Mouse (Mus musculus): ENCODE measurements around the gene Zkscan1. TPM values are rescaled to one million over a fixed set of nuclear protein-coding genes. Genes with fewer than 3 reads are reported as not detected.

Gene Zkscan1
- polyA plus RNA-seq, 2 experiments: 2.2 to 4.9 TPM

DNA sequence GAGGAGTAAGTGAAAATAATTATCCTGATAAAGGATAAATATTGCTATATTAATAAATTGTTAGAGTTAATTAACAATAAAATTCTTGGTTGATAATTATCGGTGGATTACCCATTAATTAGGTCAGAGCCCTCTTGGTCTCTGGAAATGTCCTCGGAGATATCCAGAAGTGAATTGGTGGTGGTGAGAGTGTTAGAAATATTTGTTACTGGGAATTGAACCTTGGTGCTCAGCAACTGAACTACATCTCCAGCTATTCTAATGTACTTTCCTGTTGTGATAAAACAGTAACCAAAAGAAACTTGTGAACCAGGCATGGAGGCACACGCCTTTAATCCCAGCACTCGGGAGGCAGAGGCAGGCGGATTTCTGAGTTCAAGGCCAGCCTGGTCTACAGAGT lies 4.4 kb upstream of the Zkscan1 start:
- H3K4me1 ChIP-seq (replicated peaks; ENCODE audit: control insufficient read depth in 2 of 2, insufficient read depth in 2 of 2, low read length in 1 of 2): peaks cover 9 to 13% of the 10 kb centered on the region in 2 experiments
- DNase-seq (ENCODE audit: low read depth in 3 of 3, low spot score in 3 of 3) (no peak), ATAC-seq (ENCODE audit: insufficient read depth) (no peak)
- TF ChIP-seq EP300 (IDR thresholded peaks at IDR 0.05; ENCODE audit: low read depth): no peak
- no peak for TF ChIP-seq CTCF (IDR thresholded peaks at IDR 0.05; ENCODE audit: low read depth)
- H3K9me3 ChIP-seq (ENCODE audit: control insufficient read depth, low read length): no peaks in the 10 kb centered on the region
- WGBS (ENCODE audit: insufficient replicate concordance): 74% methylated on average over 5 of the region's 5 CpGs
- no peak overlapping the region for H3K9ac ChIP-seq (replicated peaks)
- no peaks in the 10 kb centered on the region for H3K27me3 ChIP-seq (ENCODE audit: control insufficient read depth, insufficient read depth, low read length)
- H3K27ac ChIP-seq: no peak overlapping the region
- no peaks in the 10 kb centered on the region for H3K36me3 ChIP-seq (replicated peaks; ENCODE audit: control insufficient read depth, insufficient read depth, low read depth)
- H3K4me3 ChIP-seq (ENCODE audit: insufficient read depth in 1 of 2, low read depth in 2 of 2, low read length in 2 of 2): no peak overlapping the region
- H3K4me2 ChIP-seq (ENCODE audit: low read depth): no peak overlapping the region

DNA sequence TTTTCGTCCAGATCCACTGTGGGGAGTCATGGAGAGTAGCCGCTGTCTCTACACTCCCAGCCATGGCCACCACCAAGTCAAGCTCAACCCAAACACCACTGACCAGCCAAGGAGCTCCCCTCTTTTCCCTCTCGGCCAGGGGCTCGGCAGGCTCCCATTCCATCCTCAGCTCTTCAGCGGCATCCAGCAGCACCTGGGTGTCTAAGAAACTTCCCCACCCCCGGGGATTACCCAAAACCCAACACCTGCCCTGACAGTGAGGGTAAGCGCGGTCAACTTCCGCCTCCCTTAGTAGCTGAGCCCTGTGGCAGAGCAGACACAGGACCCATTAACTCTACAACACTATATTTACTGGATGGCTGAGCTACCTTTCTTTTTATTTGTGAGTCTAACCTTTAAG lies 3.4 kb upstream of the Zkscan1 start:
- Histone ChIP-seq H3K4me1 (replicated peaks; ENCODE audit: control insufficient read depth in 2 of 2, insufficient read depth in 2 of 2, low read length in 1 of 2) (peaks cover 9 to 13% of the 10 kb centered on the region in 2 experiments), H3K36me3 (replicated peaks; ENCODE audit: control insufficient read depth, insufficient read depth, low read depth) (no peaks in the 10 kb centered on the region), H3K27ac (no peak overlapping the region), H3K4me3 (ENCODE audit: insufficient read depth in 1 of 2, low read depth in 2 of 2, low read length in 2 of 2) (no peak overlapping the region), H3K9me3 (ENCODE audit: control insufficient read depth, low read length) (no peaks in the 10 kb centered on the region), H3K27me3 (ENCODE audit: control insufficient read depth, insufficient read depth, low read length) (no peaks in the 10 kb centered on the region), H3K9ac (replicated peaks) (no peak overlapping the region), H3K4me2 (ENCODE audit: low read depth) (no peak overlapping the region)
- WGBS (ENCODE audit: insufficient replicate concordance): 71% methylated on average over 9 of the region's 9 CpGs
- no peak for ATAC-seq (ENCODE audit: insufficient read depth)
- TF ChIP-seq EP300 (IDR thresholded peaks at IDR 0.05; ENCODE audit: low read depth) (no peak), CTCF (IDR thresholded peaks at IDR 0.05; ENCODE audit: low read depth) (no peak)
- no peak for DNase-seq (ENCODE audit: low read depth in 3 of 3, low spot score in 3 of 3)

- no peaks in the 10 kb centered on the region for H3K9me3 ChIP-seq (ENCODE audit: control insufficient read depth, low read length)
- H3K27ac ChIP-seq: no peak overlapping the region; the same call in 1 of the 2 replicates
- no peak overlapping the region for H3K4me3 ChIP-seq (ENCODE audit: insufficient read depth in 1 of 2, low read depth in 2 of 2, low read length in 2 of 2)
- H3K27me3 ChIP-seq (ENCODE audit: control insufficient read depth, insufficient read depth, low read length): no peaks in the 10 kb centered on the region
- ATAC-seq (ENCODE audit: insufficient read depth) (no peak), DNase-seq (ENCODE audit: low read depth in 3 of 3, low spot score in 3 of 3) (no peak)
- WGBS (ENCODE audit: insufficient replicate concordance): 62% methylated on average over 2 of the region's 2 CpGs
- H3K4me2 ChIP-seq (ENCODE audit: low read depth): no peak overlapping the region
- no peaks in the 10 kb centered on the region; the same call in 1 of the 2 replicates for H3K36me3 ChIP-seq (replicated peaks; ENCODE audit: control insufficient read depth, insufficient read depth, low read depth)
- no peak overlapping the region for H3K9ac ChIP-seq (replicated peaks)
- TF ChIP-seq CTCF (IDR thresholded peaks at IDR 0.05; ENCODE audit: low read depth) (no peak), EP300 (IDR thresholded peaks at IDR 0.05; ENCODE audit: low read depth) (no peak)
- peaks cover 15% of the 10 kb centered on the region in 2 experiments for H3K4me1 ChIP-seq (replicated peaks; ENCODE audit: control insufficient read depth in 2 of 2, insufficient read depth in 2 of 2, low read length in 1 of 2)
Measured at GRCm38 (mm10) chr5:138083318-138083900, 1.5 kb upstream of the Zkscan1 start.

DNA sequence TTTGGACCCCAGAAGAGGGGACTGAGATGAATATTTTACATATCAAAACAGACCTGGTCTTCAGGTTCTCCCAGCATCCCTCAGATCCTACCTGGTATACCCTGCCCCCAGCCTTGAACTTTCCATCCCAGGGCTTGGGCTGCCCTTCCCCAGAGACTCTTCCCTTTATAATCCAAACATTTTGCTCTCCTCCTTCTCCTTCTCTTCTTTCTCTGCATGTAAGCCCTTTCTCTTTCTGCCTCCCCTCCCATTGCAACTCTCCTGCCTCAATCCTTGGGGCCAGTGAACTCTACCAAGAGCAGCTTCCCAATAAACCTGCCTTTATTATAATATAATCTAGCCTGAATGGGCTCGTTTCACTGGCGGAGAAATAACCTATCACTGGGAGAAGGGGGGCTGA lies 948 bp upstream of the Zkscan1 start:
- no peaks in the 10 kb centered on the region for H3K9me3 ChIP-seq (ENCODE audit: control insufficient read depth, low read length)
- H3K4me3 ChIP-seq (ENCODE audit: insufficient read depth in 1 of 2, low read depth in 2 of 2, low read length in 2 of 2): no peak overlapping the region
- peak overlapping the region; percentile 89 for H3K4me2 ChIP-seq (ENCODE audit: low read depth)
- no peaks in the 10 kb centered on the region; the same call in 1 of the 2 replicates for H3K36me3 ChIP-seq (replicated peaks; ENCODE audit: control insufficient read depth, insufficient read depth, low read depth)
- no peak overlapping the region for H3K9ac ChIP-seq (replicated peaks)
- TF ChIP-seq CTCF (IDR thresholded peaks at IDR 0.05; ENCODE audit: low read depth) (no peak), EP300 (IDR thresholded peaks at IDR 0.05; ENCODE audit: low read depth) (no peak)
- WGBS (ENCODE audit: insufficient replicate concordance): 74% methylated on average over 2 of the region's 2 CpGs
- ATAC-seq (ENCODE audit: insufficient read depth): no peak
- H3K27me3 ChIP-seq (ENCODE audit: control insufficient read depth, insufficient read depth, low read length): no peaks in the 10 kb centered on the region
- no peak for DNase-seq (ENCODE audit: low read depth in 3 of 3, low spot score in 3 of 3)
- H3K4me1 ChIP-seq (replicated peaks; ENCODE audit: control insufficient read depth in 2 of 2, insufficient read depth in 2 of 2, low read length in 1 of 2): peaks cover 19 to 21% of the 10 kb centered on the region in 2 experiments
- H3K27ac ChIP-seq: peak overlapping the region; percentile 51

- H3K27me3 ChIP-seq (ENCODE audit: control insufficient read depth, insufficient read depth, low read length): no peaks in the 10 kb centered on the region
- DNase-seq (ENCODE audit: low read depth in 3 of 3, low spot score in 3 of 3) (peak in 1 of 3 experiments; percentile 50), ATAC-seq (ENCODE audit: insufficient read depth) (peak; percentile 71)
- peak overlapping the region; percentile 51 for H3K27ac ChIP-seq
- peaks cover 19 to 21% of the 10 kb centered on the region in 2 experiments for H3K4me1 ChIP-seq (replicated peaks; ENCODE audit: control insufficient read depth in 2 of 2, insufficient read depth in 2 of 2, low read length in 1 of 2)
- H3K4me3 ChIP-seq (ENCODE audit: insufficient read depth in 1 of 2, low read depth in 2 of 2, low read length in 2 of 2): peak overlapping the region; percentile 77 to 85; a peak in 3 of 4 replicates
- no peaks in the 10 kb centered on the region; the same call in 1 of the 2 replicates for H3K36me3 ChIP-seq (replicated peaks; ENCODE audit: control insufficient read depth, insufficient read depth, low read depth)
- H3K9me3 ChIP-seq (ENCODE audit: control insufficient read depth, low read length): no peaks in the 10 kb centered on the region
- 12% methylated on average over 2 of the region's 2 CpGs for WGBS (ENCODE audit: insufficient replicate concordance)
- TF ChIP-seq CTCF (IDR thresholded peaks at IDR 0.05; ENCODE audit: low read depth) (no peak), EP300 (IDR thresholded peaks at IDR 0.05; ENCODE audit: low read depth) (peak; percentile 79)
- peak overlapping the region; percentile 90 for H3K9ac ChIP-seq (replicated peaks)
- peak overlapping the region; percentile 89 for H3K4me2 ChIP-seq (ENCODE audit: low read depth)
Measured at GRCm38 (mm10) chr5:138084507-138084906, 377 bp upstream of the Zkscan1 start.
